Mouse (Mus musculus): ENCODE data around the gene Tnfsf14. TPM values are rescaled to one million over a fixed set of nuclear protein-coding genes. Genes with fewer than 3 reads are reported as not detected.

The Tnfsf14 gene
- polyA plus RNA-seq, 1 experiment = not detected

DNA sequence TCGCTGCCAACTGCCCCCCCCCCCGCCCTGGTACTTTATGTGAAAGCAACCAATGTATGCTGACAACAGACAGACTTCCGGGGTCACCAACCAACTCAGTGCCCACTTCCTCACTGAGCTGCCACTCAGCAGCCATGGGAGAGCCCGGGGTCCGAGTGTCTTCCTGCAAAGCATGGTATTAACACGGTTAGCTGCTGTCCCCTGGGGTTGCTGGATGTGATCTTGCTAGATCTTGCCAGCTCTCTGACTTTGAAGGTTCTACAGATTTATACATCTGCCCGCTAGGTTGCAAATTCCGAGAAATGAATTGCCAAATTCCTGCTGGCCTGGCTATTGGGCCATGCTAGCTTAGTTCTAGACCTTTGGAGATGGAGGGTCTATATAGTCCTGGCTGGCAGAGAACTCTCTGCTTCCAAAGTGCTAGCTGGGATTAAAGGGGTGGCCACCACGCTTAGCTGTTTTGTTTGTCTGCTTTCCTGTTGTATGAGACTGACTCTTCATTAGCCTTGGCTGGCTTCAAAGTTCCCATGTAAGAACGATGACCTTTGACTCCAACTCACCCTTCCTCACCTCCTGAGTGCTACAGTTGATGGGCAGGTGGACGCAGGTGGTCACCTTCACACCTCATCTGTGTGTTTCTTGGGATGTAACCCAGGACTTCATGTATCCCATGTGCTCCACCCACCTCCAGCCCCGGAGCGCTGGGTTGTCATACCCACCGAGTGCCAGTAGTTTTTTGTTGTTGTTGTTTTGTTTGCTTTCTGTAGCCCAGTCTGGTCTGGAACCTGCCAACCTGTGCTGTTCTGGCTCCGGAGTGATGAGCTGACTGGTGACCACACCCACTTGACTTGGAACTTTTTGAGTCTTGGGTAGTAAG lies 36.1 kb upstream of the Tnfsf14 start:
- no peak overlapping the region for H3K27ac ChIP-seq (ENCODE audit: insufficient read depth, low read length)
- DNase-seq = no peak
- H3K4me1 ChIP-seq (ENCODE audit: control insufficient read depth, insufficient read depth, low read length) = no peaks in the 10 kb centered on the region
- no peaks in the 10 kb centered on the region for H3K27me3 ChIP-seq (ENCODE audit: control insufficient read depth, insufficient read depth, low read length)
- WGBS = 45% methylated on average over 15 of the region's 15 CpGs
- no peak overlapping the region for H3K4me3 ChIP-seq (replicated peaks; ENCODE audit: insufficient read depth, low read depth, low read length)
- no peak for TF ChIP-seq CTCF (IDR thresholded peaks at IDR 0.05; ENCODE audit: borderline replicate concordance, insufficient read depth, low read depth, low read length)
- no peak for TF ChIP-seq POLR2A (IDR thresholded peaks at IDR 0.05; ENCODE audit: borderline replicate concordance, insufficient read depth, low read length)

DNA sequence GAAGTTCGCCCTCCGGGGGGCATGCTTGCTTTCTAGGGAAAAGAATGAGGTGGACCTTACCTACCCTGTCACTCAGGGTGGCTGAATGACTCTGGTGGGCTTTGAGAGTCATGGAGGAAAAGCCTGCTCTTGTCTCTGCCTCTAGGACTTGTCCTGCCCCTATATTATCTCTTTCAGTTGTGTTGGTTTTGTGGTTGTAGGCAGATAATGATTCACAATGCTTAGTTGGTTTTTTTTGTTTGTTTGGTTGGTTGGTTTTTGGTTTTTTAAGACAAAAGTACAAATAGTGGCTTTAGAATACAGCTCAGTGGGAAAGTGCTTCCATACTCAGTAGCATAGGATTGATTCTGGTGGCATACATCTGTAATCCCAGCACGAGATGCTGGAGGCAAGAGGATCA lies 34.9 kb upstream of the Tnfsf14 start:
- no peaks in the 10 kb centered on the region for H3K27me3 ChIP-seq (ENCODE audit: control insufficient read depth, insufficient read depth, low read length)
- no peaks in the 10 kb centered on the region for H3K4me1 ChIP-seq (ENCODE audit: control insufficient read depth, insufficient read depth, low read length)
- no peak overlapping the region for H3K4me3 ChIP-seq (replicated peaks; ENCODE audit: insufficient read depth, low read depth, low read length)
- 89% methylated on average over 3 of the region's 3 CpGs for WGBS
- no peak for TF ChIP-seq POLR2A (IDR thresholded peaks at IDR 0.05; ENCODE audit: borderline replicate concordance, insufficient read depth, low read length)
- no peak for TF ChIP-seq CTCF (IDR thresholded peaks at IDR 0.05; ENCODE audit: borderline replicate concordance, insufficient read depth, low read depth, low read length)
- H3K27ac ChIP-seq (ENCODE audit: insufficient read depth, low read length) = no peak overlapping the region
- no peak for DNase-seq

DNA sequence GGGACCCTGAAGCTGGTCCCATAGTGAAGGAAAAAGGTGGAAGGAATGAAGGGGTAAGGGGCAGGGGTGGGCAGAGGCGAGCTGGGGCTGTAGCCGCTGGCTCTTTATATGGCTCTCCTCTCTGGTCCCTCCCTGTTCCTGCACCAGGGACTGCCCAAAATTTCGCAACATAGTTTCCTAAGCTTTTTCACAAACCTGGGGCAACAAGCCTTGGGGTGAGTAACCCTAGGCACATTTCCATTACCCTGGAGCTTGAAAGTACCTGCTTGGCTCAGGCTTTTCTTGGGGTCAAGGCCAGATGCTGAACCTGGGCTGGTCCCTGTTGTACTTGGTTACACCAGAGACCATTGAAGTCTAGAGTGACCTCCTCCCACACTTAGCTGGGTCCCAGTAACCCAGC lies 34.0 kb upstream of the Tnfsf14 start, which contains the start of gene C3:
C3 (minus strand) TSS at position 123 of the 400 bp plus-strand sequence.
- TF ChIP-seq CTCF (IDR thresholded peaks at IDR 0.05; ENCODE audit: borderline replicate concordance, insufficient read depth, low read depth, low read length) (no peak), POLR2A (IDR thresholded peaks at IDR 0.05; ENCODE audit: borderline replicate concordance, insufficient read depth, low read length) (no peak)
- 93% methylated on average over 3 of the region's 3 CpGs for WGBS

DNA sequence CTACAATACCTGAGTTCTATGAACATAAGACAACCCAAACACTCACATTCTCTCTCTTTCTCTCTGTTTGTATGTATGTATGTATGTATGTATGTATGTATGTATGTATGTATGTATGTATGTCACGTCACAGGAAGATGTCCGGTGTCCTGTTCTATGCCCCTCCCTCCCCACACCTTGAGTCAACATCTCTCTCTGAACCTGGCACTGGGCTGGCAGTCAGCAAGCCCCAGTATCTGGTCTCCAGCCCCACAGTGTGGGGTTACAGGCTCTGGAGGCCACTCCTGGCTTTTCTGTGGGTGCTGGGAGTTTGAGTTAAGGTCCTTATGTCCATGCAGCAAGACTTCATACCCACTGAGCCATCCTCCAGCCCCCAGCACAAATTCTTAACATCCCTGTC lies 33.5 kb upstream of the Tnfsf14 start:
- DNase-seq = no peak
- WGBS = 87% methylated on average over 2 of the region's 2 CpGs
- no peaks in the 10 kb centered on the region for H3K4me1 ChIP-seq (ENCODE audit: control insufficient read depth, insufficient read depth, low read length)
- TF ChIP-seq CTCF (IDR thresholded peaks at IDR 0.05; ENCODE audit: borderline replicate concordance, insufficient read depth, low read depth, low read length) (no peak), POLR2A (IDR thresholded peaks at IDR 0.05; ENCODE audit: borderline replicate concordance, insufficient read depth, low read length) (no peak)
- H3K27me3 ChIP-seq (ENCODE audit: control insufficient read depth, insufficient read depth, low read length) = no peaks in the 10 kb centered on the region
- H3K27ac ChIP-seq (ENCODE audit: insufficient read depth, low read length) = no peak overlapping the region
- no peak overlapping the region for H3K4me3 ChIP-seq (replicated peaks; ENCODE audit: insufficient read depth, low read depth, low read length)

More for the DNA sequence above, 34.0 kb upstream of the Tnfsf14 start, which contains the start of gene C3:
- Histone ChIP-seq H3K27ac (ENCODE audit: insufficient read depth, low read length) (no peak within 1 kb of the TSS), H3K27me3 (ENCODE audit: control insufficient read depth, insufficient read depth, low read length) (no peaks in the 10 kb centered on the region), H3K4me1 (ENCODE audit: control insufficient read depth, insufficient read depth, low read length) (no peaks in the 10 kb centered on the region), H3K4me3 (replicated peaks; ENCODE audit: insufficient read depth, low read depth, low read length) (no peak within 1 kb of the TSS)
- no peak for DNase-seq

DNA sequence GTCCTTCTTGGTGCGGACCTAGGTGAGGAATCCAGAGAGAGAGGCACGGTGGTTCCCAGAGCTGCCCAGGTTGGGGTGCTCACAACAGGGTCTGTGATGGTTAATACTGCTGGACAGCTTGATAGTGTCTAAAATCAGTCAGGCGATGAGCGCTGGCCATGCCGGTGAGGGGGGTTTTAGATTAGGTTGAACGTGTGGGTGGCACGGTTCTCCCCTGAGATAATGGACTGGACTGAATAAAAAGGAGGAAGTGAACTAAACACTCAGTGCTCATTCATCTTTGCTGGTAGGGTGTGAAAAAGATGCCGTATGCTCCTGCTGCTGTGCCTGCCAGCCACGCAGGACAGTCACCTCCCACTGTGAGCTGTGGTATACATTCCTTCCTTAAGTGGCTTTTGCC lies 29.3 kb upstream of the Tnfsf14 start:
- DNase-seq = no peak
- WGBS = 65% methylated on average over 9 of the region's 9 CpGs
- H3K27ac ChIP-seq (ENCODE audit: insufficient read depth, low read length) = no peak overlapping the region
- no peak for TF ChIP-seq POLR2A (IDR thresholded peaks at IDR 0.05; ENCODE audit: borderline replicate concordance, insufficient read depth, low read length)
- TF ChIP-seq CTCF (IDR thresholded peaks at IDR 0.05; ENCODE audit: borderline replicate concordance, insufficient read depth, low read depth, low read length) = no peak
- H3K27me3 ChIP-seq (ENCODE audit: control insufficient read depth, insufficient read depth, low read length) = no peaks in the 10 kb centered on the region
- no peaks in the 10 kb centered on the region for H3K4me1 ChIP-seq (ENCODE audit: control insufficient read depth, insufficient read depth, low read length)
- no peak overlapping the region for H3K4me3 ChIP-seq (replicated peaks; ENCODE audit: insufficient read depth, low read depth, low read length)

DNA sequence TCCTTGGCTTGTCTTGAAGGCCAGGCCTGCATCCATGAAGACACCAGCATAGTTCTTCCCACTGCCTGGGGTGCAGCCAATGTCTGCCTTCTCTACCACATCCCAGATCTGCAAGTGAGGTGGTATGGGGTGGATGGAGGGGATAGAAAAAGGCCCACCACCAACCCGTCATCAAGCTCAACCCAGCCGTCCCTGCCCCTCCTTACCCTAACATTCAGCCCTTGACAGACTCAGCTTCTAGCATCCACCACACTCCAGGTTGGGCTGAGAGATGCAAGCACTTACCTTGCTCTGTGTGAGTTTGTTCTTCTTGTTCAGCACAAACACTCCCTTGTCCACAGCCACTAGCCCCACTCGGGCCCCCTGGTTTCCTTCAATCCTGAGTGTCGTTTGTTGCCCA lies 27.9 kb upstream of the Tnfsf14 start:
- H3K4me3 ChIP-seq (replicated peaks; ENCODE audit: insufficient read depth, low read depth, low read length) = no peak overlapping the region

DNA sequence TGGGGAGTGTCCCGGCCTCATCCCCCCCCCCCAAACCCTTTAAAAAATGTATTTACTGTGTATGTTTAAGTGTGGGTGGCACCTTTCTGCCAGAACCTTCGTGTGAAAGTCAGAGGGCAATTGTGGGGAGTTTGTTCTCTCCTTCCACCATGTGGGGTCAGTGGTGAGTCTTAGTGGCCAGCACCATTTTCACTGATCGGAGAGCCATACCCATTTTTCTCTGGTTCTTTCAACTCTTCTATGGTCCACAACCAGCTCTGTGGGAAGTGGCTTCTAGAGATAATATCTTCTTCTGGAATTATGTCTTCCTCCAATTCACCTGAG lies 25.9 kb upstream of the Tnfsf14 start:
- no peak overlapping the region for H3K27ac ChIP-seq (ENCODE audit: insufficient read depth, low read length)
- DNase-seq = no peak
- H3K4me3 ChIP-seq (replicated peaks; ENCODE audit: insufficient read depth, low read depth, low read length) = no peak overlapping the region
- no peaks in the 10 kb centered on the region for H3K4me1 ChIP-seq (ENCODE audit: control insufficient read depth, insufficient read depth, low read length)
- TF ChIP-seq CTCF (IDR thresholded peaks at IDR 0.05; ENCODE audit: borderline replicate concordance, insufficient read depth, low read depth, low read length) = peak; percentile 48; the same call in 1 of the 2 replicates
- no peak for TF ChIP-seq POLR2A (IDR thresholded peaks at IDR 0.05; ENCODE audit: borderline replicate concordance, insufficient read depth, low read length)
- 31% methylated on average over 3 of the region's 3 CpGs for WGBS
- no peaks in the 10 kb centered on the region for H3K27me3 ChIP-seq (ENCODE audit: control insufficient read depth, insufficient read depth, low read length)

More for the DNA sequence above, 27.9 kb upstream of the Tnfsf14 start:
- no peak overlapping the region for H3K27ac ChIP-seq (ENCODE audit: insufficient read depth, low read length)
- H3K4me1 ChIP-seq (ENCODE audit: control insufficient read depth, insufficient read depth, low read length) = no peaks in the 10 kb centered on the region
- 76% methylated on average over 4 of the region's 4 CpGs for WGBS
- no peak for DNase-seq
- no peaks in the 10 kb centered on the region for H3K27me3 ChIP-seq (ENCODE audit: control insufficient read depth, insufficient read depth, low read length)
- TF ChIP-seq CTCF (IDR thresholded peaks at IDR 0.05; ENCODE audit: borderline replicate concordance, insufficient read depth, low read depth, low read length) (no peak), POLR2A (IDR thresholded peaks at IDR 0.05; ENCODE audit: borderline replicate concordance, insufficient read depth, low read length) (no peak)

Data from cerebellum, adult 2 months (tissue).